23 mouse cellular contexts compared by ENCODE assay signal in the genomic region with DNA sequence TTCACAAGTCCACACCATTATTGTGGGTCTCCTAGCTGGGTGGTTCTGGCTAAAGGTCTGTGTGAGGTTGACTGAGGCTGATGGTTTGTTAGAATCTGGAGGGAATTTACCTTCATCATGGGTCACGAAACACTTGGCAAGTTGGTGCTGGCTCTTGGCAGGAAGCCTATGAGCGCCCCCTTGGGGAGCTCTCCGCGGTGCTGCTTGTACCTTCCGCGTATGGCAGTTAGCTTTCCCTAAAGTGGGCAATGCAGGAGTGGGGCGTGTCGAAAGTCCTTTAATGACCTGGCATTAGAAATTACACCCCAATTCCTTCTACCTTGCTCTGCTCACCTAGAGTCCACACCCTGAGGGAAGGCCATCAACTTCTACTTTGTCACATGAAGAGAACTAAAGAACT.
DNase-seq lines count a peak whose midpoint lies in the region; ATAC-seq and TF ChIP-seq lines count a peak whose summit lies in the region.
"Had no signal": no experiment of that assay in that cellular context is flagged by ENCODE, and none has a peak within 500 bp of the region (broad histone marks: within the 10 kb centered on the region; RNA-seq: fewer than 3 reads in every experiment).

No protein-coding gene starts in this region.

- no peak overlapping the region for H3K4me2 ChIP-seq in lung, embryonic 14.5 days
- H3K4me2 ChIP-seq: heart, embryonic 12.5 days; liver, embryonic 12.5 days; lung, embryonic 15.5 days; neural tube, embryonic 13.5 days had no signal

- no peak for TF ChIP-seq CTCF in lung, embryonic 14.5 days (IDR thresholded peaks at IDR 0.05; ENCODE audit: low read depth)

- DNase-seq in embryo, embryonic 11 days: peak; percentile 30
- DNase-seq in embryo, embryonic 9.5 days (ENCODE audit: extremely low spot score): no peak
- DNase-seq in lung, embryonic 14.5 days: peak; percentile 41
- no peak for DNase-seq in lung, postnatal 36 days
- peak; percentile 20 for DNase-seq in R1 (ENCODE audit: low read depth, low spot score)
- DNase-seq in mesoderm, embryonic 11.5 days (ENCODE audit: low read depth, low spot score): peak; percentile 11
- DNase-seq: adrenal gland, adult 2 months; B cell, adult 2 months; cerebellum, adult 18-20 months; gastrocnemius, postnatal 36 days; kidney, adult 11 months; layer of hippocampus, postnatal 36 days; right cerebral cortex, postnatal 14 days; thymus, postnatal 14 days had no signal

- no peaks in the 10 kb centered on the region for H3K36me3 ChIP-seq in lung, embryonic 14.5 days (ENCODE audit: insufficient read depth)
- H3K36me3 ChIP-seq: heart, embryonic 12.5 days; liver, embryonic 12.5 days; lung, embryonic 15.5 days; neural tube, embryonic 13.5 days had no signal

- H3K27ac ChIP-seq in lung, embryonic 14.5 days (ENCODE audit: low read depth): no peak overlapping the region
- H3K27ac ChIP-seq: hindbrain, postnatal 0 days; liver, embryonic 12.5 days; lung, embryonic 15.5 days; neural tube, embryonic 13.5 days had no signal

- no peaks in the 10 kb centered on the region for H3K27me3 ChIP-seq in lung, embryonic 14.5 days (ENCODE audit: insufficient read depth, low read length)
- H3K27me3 ChIP-seq: heart, embryonic 12.5 days; liver, embryonic 12.5 days; lung, embryonic 15.5 days; megakaryocyte, embryonic 14.5 days; neural tube, embryonic 13.5 days had no signal

- WGBS in lung, embryonic 14.5 days: 59% methylated on average over 8 of the region's 8 CpGs

- H3K9me3 ChIP-seq in lung, embryonic 14.5 days (ENCODE audit: low read depth, low read length): no peaks in the 10 kb centered on the region
- H3K9me3 ChIP-seq: heart, embryonic 12.5 days; liver, embryonic 12.5 days; lung, embryonic 15.5 days; megakaryocyte, embryonic 14.5 days; neural tube, embryonic 13.5 days had no signal

- no peak for ATAC-seq in lung, embryonic 14.5 days (ENCODE audit: insufficient read depth)
- no peak for ATAC-seq in erythroblast, adult 5-6 weeks (replicated peaks; ENCODE audit: low FRiP score, poor library complexity, severe bottlenecking)
- ATAC-seq: forebrain, embryonic 14.5 days; hindbrain, postnatal 0 days; liver, embryonic 12.5 days had no signal

- H3K4me3 ChIP-seq in lung, embryonic 14.5 days (ENCODE audit: low read depth, low read length): no peak overlapping the region
- H3K4me3 ChIP-seq: erythroblast, embryonic 14.5 days; heart, embryonic 12.5 days; liver, embryonic 12.5 days; lung, embryonic 15.5 days; megakaryocyte, embryonic 14.5 days; neural tube, embryonic 13.5 days had no signal

- no peak overlapping the region for H3K9ac ChIP-seq in lung, embryonic 14.5 days
- H3K9ac ChIP-seq: heart, embryonic 12.5 days; liver, embryonic 12.5 days; lung, embryonic 15.5 days; neural tube, embryonic 13.5 days had no signal

- H3K4me1 ChIP-seq in lung, embryonic 14.5 days (ENCODE audit: insufficient read depth): no peaks in the 10 kb centered on the region
- H3K4me1 ChIP-seq: heart, embryonic 12.5 days; liver, embryonic 12.5 days; lung, embryonic 15.5 days; neural tube, embryonic 13.5 days had no signal

Comparison
In these comparisons a context has a peak if more than half of its experiments do, and no peak if none do; other contexts are left out.
1. DNase-seq: peak in embryo, embryonic 11 days (single experiment), lung, embryonic 14.5 days (single experiment), R1 (single experiment) and mesoderm, embryonic 11.5 days (single experiment); none in embryo, embryonic 9.5 days (single experiment) and lung, postnatal 36 days (single experiment).